Mouse (Mus musculus): ENCODE data around the gene Tcp10c. TPM values are rescaled to one million over a fixed set of nuclear protein-coding genes. Genes with fewer than 3 reads are reported as not detected.
"Not testable (repeated sequence)": the region's sequence is repeated elsewhere in the genome, so short reads cannot be mapped to it uniquely, and the experiment has no call there.

The Tcp10c gene
- polyA plus RNA-seq, 1 experiment from 2014 or later: not detected

DNA sequence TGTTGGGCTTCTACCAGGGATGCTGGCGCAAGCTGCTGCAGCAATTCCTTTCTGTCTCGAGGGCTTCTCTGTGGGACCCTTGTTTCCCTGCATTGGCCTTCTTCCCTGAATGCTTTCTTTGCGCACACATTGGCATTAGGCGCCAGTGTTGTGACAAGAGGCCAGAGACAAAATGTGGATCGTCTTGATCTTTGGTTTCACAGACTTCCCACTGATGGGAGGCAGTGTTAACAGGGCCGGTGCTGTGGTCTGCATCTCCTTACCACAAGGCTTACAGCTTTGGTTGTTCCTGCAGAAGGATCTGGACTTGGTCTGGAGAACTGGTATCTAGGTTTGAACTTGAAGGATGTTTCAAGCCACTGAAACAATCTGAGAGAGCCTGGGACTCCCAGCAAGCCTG lies 72.1 kb downstream of the Tcp10c start:
- not testable (repeated sequence) for H3K4me1 ChIP-seq (replicated peaks; ENCODE audit: control insufficient read depth, insufficient read depth, low read length); H3K27ac ChIP-seq (ENCODE audit: low read depth, low read length); H3K36me3 ChIP-seq (ENCODE audit: control insufficient read depth, insufficient read depth, low read length); ATAC-seq (ENCODE audit: low FRiP score); H3K27me3 ChIP-seq (ENCODE audit: control insufficient read depth, insufficient read depth, low read length); H3K4me3 ChIP-seq (ENCODE audit: low read depth, low read length); H3K9ac ChIP-seq (ENCODE audit: low read depth, low read length); DNase-seq (ENCODE audit: low spot score); H3K9me3 ChIP-seq (ENCODE audit: control insufficient read depth, low read length); H3K4me2 ChIP-seq (replicated peaks; ENCODE audit: low read depth, low read length)
- 93% methylated on average over 4 of the region's 6 CpGs for WGBS

Other genes with a start within 250 kb of the Tcp10c start
- gene Unc93a, start 222.8 kb upstream of the Tcp10c start, polyA plus RNA-seq (2014; fragmentation: Nextera tagmentation; extraction: Ambion mirVana): not detected in 2 replicates
- gene Smok2a, start 133.4 kb upstream of the Tcp10c start, polyA plus RNA-seq (2014; fragmentation: Nextera tagmentation; extraction: Ambion mirVana): not detected in 2 replicates
- gene Smok2b, start 124.3 kb upstream of the Tcp10c start, polyA plus RNA-seq (2014; fragmentation: Nextera tagmentation; extraction: Ambion mirVana): not detected in 2 replicates

Measured in hindbrain, embryonic 11.5 days (tissue).